Mouse (Mus musculus): ENCODE measurements around the gene Olfr122. TPM values are rescaled to one million over a fixed set of nuclear protein-coding genes. Genes with fewer than 3 reads are reported as not detected.

Gene Olfr122
- not detected for total RNA-seq (2021)

DNA sequence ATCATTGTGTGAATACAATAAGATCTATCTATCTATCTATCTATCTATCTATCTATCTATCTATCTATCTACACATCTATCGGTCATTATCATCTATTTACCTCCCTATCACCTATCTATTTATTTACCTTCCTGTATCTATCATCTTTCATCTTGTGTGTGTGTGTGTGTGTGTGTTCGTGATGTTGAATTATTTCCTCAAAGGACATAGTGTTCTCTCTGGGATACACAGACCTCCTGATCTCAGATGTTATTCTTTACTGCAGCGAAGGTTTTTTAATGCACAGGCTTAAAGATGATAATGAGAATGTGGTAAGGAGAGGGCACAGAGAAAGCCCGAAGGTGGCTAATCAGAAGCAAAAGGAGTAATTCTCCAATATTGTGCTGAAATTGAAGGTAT is at the start of gene Olfr122:
TSS of gene Olfr122 (plus strand) at position 301 of the 400 bp plus-strand sequence.
- DNase-seq (ENCODE audit: extremely low spot score in 1 of 2, low spot score in 2 of 2): no peak
- intact Hi-C loops (cut with DNase I): no loop called here

DNA sequence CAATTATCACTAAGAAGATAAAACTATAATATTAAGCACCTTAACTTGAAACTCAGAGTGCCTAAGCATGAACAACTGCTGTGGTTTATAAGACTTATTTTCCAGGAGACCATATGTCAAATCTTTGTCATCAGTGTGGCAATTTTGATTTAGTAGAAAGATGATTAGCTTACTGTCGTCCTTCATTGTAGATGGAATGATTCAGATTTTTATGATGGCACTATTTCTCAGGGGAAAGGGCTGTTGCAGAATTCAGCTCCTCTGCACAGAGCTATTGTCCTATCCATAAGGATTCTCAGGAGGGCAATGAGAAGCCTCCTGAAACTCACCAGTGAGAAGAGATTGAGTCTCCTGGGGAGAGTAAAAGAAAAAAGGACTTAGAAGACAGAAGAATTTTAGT is 46.9 kb upstream of the Olfr122 start, which contains the start of gene Olfr120:
TSS of gene Olfr120 (plus strand) at position 301 of the 400 bp plus-strand sequence.
- intact Hi-C loops (cut with DNase I): no loop called here
- no peak for DNase-seq (ENCODE audit: extremely low spot score in 1 of 2, low spot score in 2 of 2)

DNA sequence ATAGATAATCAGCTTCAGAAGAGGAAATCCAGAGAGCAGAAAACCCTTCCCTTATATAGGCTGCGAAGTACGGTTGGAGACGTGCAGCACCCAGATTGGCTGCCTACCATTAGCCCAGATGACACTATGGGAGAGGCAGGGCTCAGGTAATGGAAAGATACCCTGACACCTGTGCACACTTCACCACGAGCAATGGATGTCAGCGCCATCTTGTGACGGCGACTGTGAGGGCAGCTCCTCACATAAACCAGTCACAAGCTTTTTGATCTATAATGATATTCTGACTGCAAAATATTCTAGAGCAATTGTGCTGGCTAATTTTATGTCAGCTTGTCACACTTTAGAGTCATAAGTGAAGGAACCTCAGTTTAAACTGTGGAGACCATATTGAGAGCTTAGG is 30.3 kb upstream of the Olfr122 start:
- intact Hi-C loops (cut with DNase I): no loop called here
- no peak for DNase-seq (ENCODE audit: extremely low spot score in 1 of 2, low spot score in 2 of 2)

DNA sequence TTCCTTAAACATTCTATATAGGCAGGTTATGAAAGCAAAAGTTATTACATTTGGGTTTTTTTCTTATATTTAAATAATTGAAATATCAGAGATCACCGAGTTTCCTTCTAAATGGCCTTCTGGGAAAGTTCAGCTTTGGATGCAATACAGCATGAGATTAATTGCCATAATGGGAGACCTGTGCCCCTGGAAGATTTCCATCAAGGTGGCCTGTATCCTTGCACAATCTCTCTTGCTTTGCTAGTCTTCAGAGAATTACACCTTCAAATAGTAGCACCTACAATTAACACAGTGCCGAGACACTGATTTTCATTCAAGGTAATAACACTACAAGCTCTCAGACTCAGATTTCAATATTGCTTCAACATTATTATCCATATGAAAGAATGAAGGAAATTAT is 24.8 kb downstream of the Olfr122 start, which contains the start of gene Olfr123:
TSS of gene Olfr123 (plus strand) at position 301 of the 400 bp plus-strand sequence.
- intact Hi-C loops (cut with DNase I): no loop called here
- no peak for DNase-seq (ENCODE audit: extremely low spot score in 1 of 2, low spot score in 2 of 2)

DNA sequence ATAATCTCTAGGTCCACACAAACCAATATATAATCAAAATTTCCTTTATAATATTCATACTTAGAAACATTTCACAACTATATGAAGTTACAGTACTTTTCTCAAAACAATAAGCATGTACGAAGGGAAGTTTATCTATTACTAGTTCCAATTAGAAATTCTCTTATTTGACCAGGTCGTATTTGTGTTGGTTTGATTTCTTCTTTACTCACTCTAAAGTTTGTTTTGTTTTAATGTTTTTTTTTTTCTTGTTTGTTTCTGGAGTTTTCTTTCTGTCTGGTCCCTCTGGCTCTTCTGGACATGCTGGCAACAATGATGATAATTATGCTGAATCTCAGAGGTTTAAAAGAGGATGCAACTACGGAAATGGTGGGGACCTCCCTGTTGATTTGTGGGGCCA is 31.2 kb downstream of the Olfr122 start, which contains the start of gene Olfr124:
TSS of gene Olfr124 (plus strand) at position 301 of the 400 bp plus-strand sequence.
- intact Hi-C loops (cut with DNase I): no loop called here

More for the DNA sequence above, 31.2 kb downstream of the Olfr122 start, which contains the start of gene Olfr124:
- DNase-seq (ENCODE audit: extremely low spot score in 1 of 2, low spot score in 2 of 2): no peak

Other genes with a start within 250 kb of the Olfr122 start
- gene Olfr112, start 199.2 kb upstream of the Olfr122 start, total RNA-seq (2021): not detected
- gene Olfr113, start 190.9 kb upstream of the Olfr122 start, total RNA-seq (2021): not detected
- not detected for gene Olfr114, start 175.9 kb upstream of the Olfr122 start, total RNA-seq (2021)
- not detected for gene Olfr115, start 141.5 kb upstream of the Olfr122 start, total RNA-seq (2021)
- not detected for gene Olfr116, start 141.4 kb upstream of the Olfr122 start, total RNA-seq (2021)
- not detected for gene Olfr117, start 104.8 kb upstream of the Olfr122 start, total RNA-seq (2021)
- not detected for gene Olfr118, start 101.6 kb upstream of the Olfr122 start, total RNA-seq (2021)
- not detected for gene Olfr119, start 72.0 kb upstream of the Olfr122 start, total RNA-seq (2021)
- gene Olfr120, start 46.8 kb upstream of the Olfr122 start, total RNA-seq (2021): not detected
- not detected for gene Olfr121, start 19.8 kb upstream of the Olfr122 start, total RNA-seq (2021)
- not detected for gene Olfr123, start 24.9 kb downstream of the Olfr122 start, total RNA-seq (2021)
- gene Olfr124, start 31.3 kb downstream of the Olfr122 start, total RNA-seq (2021): not detected
- gene Olfr125, start 64.3 kb downstream of the Olfr122 start, total RNA-seq (2021): not detected
- gene Olfr126, start 78.9 kb downstream of the Olfr122 start, total RNA-seq (2021): not detected
- gene Olfr127, start 131.8 kb downstream of the Olfr122 start, total RNA-seq (2021): not detected
- gene Olfr128, start 151.9 kb downstream of the Olfr122 start, total RNA-seq (2021): not detected
- not detected for gene Olfr761, start 184.5 kb downstream of the Olfr122 start, total RNA-seq (2021)

Measured in left cerebral cortex, postnatal 10 days (tissue).